Mouse (Mus musculus) liver, postnatal 0 days (tissue): ENCODE results near the gene Rtbdn. TPM values are rescaled to one million over a fixed set of nuclear protein-coding genes. Genes with fewer than 3 reads are reported as not detected.
A peak's percentile ranks its signal among the peaks of the same experiment; 100 is the strongest.

Experiments
- ATAC-seq: fragments of 200-750 bp; cut with Nextera tagmentation; 2 replicates; pipeline ENCODE4 v1.8.0; 2017; ENCODE audit warnings: mild to moderate bottlenecking, moderate library complexity
- DNase-seq: peaks from one replicate; pipeline ENCODE4 v3.0.0-alpha.2; 2016
- H3K27ac ChIP-seq: fragments of 300-500 bp; sonication (generic); 2 replicates; pipeline ENCODE4 v1.5.1; 2014; ENCODE audit warnings: antibody characterized with exemption, moderate library complexity, mild to moderate bottlenecking, low read depth
- H3K27me3 ChIP-seq: fragments of 300-500 bp; sonication (generic); 2 replicates; pipeline ENCODE4 v1.6.1; 2014; ENCODE audit warnings: low read length, control low read depth, mixed read lengths; ENCODE audit not compliant: insufficient read depth
- H3K36me3 ChIP-seq: fragments of 300-500 bp; sonication (generic); replicated peaks from 2 replicates; pipeline ENCODE4 v1.6.1; 2014; ENCODE audit warnings: mild to moderate bottlenecking, control low read depth, low read length, moderate library complexity, mixed read lengths; ENCODE audit not compliant: insufficient read depth
- H3K4me1 ChIP-seq: fragments of 300-500 bp; sonication (generic); 2 replicates; pipeline ENCODE4 v1.6.1; 2014; ENCODE audit warnings: antibody characterized with exemption, mild to moderate bottlenecking, control low read depth; ENCODE audit not compliant: insufficient read depth
- H3K4me2 ChIP-seq: fragments of 300-500 bp; sonication (generic); 2 replicates; pipeline ENCODE4 v1.6.1; 2014; ENCODE audit warnings: low read depth, mild to moderate bottlenecking, low read length, moderate library complexity, mixed read lengths
- H3K4me3 ChIP-seq: fragments of 300-500 bp; sonication (generic); 2 replicates; pipeline ENCODE4 v1.5.1; 2014; ENCODE audit warnings: low read depth, low read length
- H3K9ac ChIP-seq: fragments of 300-500 bp; sonication (generic); replicated peaks from 2 replicates; pipeline ENCODE4 v1.6.1; 2014; ENCODE audit warnings: mild to moderate bottlenecking, moderate library complexity
- H3K9me3 ChIP-seq: fragments of 300-500 bp; sonication (generic); 2 replicates; pipeline ENCODE4 v1.6.1; 2016; ENCODE audit warnings: mild to moderate bottlenecking, control low read depth, low read length, mixed read lengths
- CTCF ChIP-seq: sonication (generic); IDR thresholded peaks from 2 replicates; pipeline ENCODE4 v1.5.1; 2016; ENCODE audit warnings: antibody characterized with exemption, low read depth
- EP300 ChIP-seq: IDR thresholded peaks from 2 replicates; pipeline ENCODE4 v1.6.1; 2016; ENCODE audit warnings: antibody characterized with exemption, low read depth, mild to moderate bottlenecking
- WGBS: fragments of 180-500 bp; shearing (Covaris S2); extraction: QIAGEN DNeasy Blood & Tissue Kit; methylation state at CpG from one replicate; pipeline ENCODE4 v1.1.7; 2014; ENCODE audit not compliant: insufficient replicate concordance; 5-methylcytosine and 5-hydroxymethylcytosine counted together
- polyA plus RNA-seq: library from polyadenylated mRNA; unstranded; fragments of >200 nt; fragmentation: Nextera tagmentation; extraction: Ambion mirVana; gene quantifications from 2 replicates; pipeline ENCODE4 v1.2.1, GENCODE M21; 2015

Rtbdn gene
- polyA plus RNA-seq, 1 experiment from 2014 or later = not detected

GRCm38 (mm10) chr8:84978248-84978940 is 31.6 kb downstream of the Rtbdn start, which contains the start of gene Junb:
Gene Junb (minus strand): TSS chr8:84978718.
- ATAC-seq (peak; percentile 40), DNase-seq (peak; percentile 92)
- peak within 1 kb of the TSS; percentile 70 for H3K4me3 ChIP-seq
- WGBS = under 1% methylated on average over 61 of the region's 63 CpGs
- H3K9me3 ChIP-seq = no peaks in the 10 kb centered on the region
- peak within 1 kb of the TSS; percentile 96 for H3K4me2 ChIP-seq
- H3K4me1 ChIP-seq = peaks cover 75% of the 10 kb centered on the region
- no peaks in the 10 kb centered on the region for H3K27me3 ChIP-seq
- H3K9ac ChIP-seq = peak within 1 kb of the TSS; percentile 93
- H3K36me3 ChIP-seq = peaks cover 16% of the 10 kb centered on the region
- H3K27ac ChIP-seq = peak within 1 kb of the TSS; percentile 98
- TF ChIP-seq EP300 (peak; percentile 86), CTCF (no peak)

DNA sequence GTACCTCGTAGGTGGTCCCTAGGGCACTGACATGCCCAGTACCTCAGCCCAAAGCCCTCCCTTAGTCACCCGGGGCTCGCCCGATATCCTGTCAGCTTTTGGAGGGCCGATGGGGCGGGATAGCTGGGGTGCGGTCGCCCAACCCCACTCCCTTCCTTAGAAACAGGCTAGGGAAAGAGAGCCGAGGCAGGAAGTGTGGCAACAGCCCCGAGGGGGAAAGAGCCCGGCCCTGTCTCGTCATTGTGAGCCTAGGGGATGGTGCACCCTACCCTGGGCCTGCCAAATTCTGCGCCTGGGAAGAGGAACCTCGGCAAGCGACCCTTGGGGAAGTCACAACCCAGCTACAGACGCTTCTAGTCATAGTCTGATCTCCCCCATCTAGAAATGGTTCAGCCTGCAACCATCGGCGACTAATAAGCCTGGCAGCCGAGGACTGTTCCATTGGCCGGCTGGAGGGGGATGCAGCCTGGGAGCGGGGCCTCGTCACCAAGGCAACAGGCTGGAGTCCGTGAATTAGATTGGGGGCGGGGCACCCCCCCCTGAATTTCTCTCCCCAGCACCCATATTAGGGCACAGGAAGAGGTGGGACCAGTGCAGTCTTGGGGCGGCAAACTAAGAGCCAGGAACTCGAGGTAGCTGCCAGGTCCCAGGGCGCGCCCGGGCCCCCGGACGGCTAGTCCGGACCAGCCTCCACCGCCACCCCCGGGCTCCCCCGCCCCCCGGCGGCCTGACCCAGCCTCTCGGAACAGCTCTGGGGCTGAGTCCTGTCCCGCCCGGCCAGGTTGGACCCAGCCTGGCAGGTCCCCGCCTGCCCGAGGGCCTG is 33.0 kb downstream of the Rtbdn start:
- Histone ChIP-seq H3K9ac (peak overlapping the region; percentile 68), H3K4me1 (peaks cover 74% of the 10 kb centered on the region), H3K27ac (peak overlapping the region; percentile 98), H3K4me3 (peak overlapping the region; percentile 70), H3K27me3 (no peaks in the 10 kb centered on the region), H3K36me3 (peaks cover 3% of the 10 kb centered on the region; the same call in 1 of the 2 replicates), H3K9me3 (no peaks in the 10 kb centered on the region), H3K4me2 (peak overlapping the region; percentile 96)
- DNase-seq (peak; percentile 93), ATAC-seq (peak; percentile 48)
- TF ChIP-seq CTCF (no peak), EP300 (peak; percentile 31; the same call in 1 of the 2 replicates)
- 2% methylated on average over 41 of the region's 42 CpGs for WGBS

GRCm38 (mm10) chr8:84980622-84981358 is 34.0 kb downstream of the Rtbdn start:
- H3K27ac ChIP-seq = peak overlapping the region; percentile 98
- peak overlapping the region; percentile 68 for H3K9ac ChIP-seq
- TF ChIP-seq CTCF (no peak), EP300 (0 out of 2 replicates have a peak, but pooled peaks have one; percentile 10)
- no peaks in the 10 kb centered on the region for H3K36me3 ChIP-seq
- DNase-seq (peak; percentile 64), ATAC-seq (no peak)
- no peaks in the 10 kb centered on the region for H3K27me3 ChIP-seq
- peaks cover 74% of the 10 kb centered on the region for H3K4me1 ChIP-seq
- no peaks in the 10 kb centered on the region for H3K9me3 ChIP-seq
- H3K4me2 ChIP-seq = peak overlapping the region; percentile 96
- 35% methylated on average over 11 of the region's 11 CpGs for WGBS
- peak overlapping the region; percentile 70; the same call in 1 of the 2 replicates for H3K4me3 ChIP-seq

- Histone ChIP-seq H3K9ac (no peak overlapping the region; the same call in 1 of the 2 replicates), H3K36me3 (no peaks in the 10 kb centered on the region), H3K4me2 (no peak overlapping the region), H3K9me3 (no peaks in the 10 kb centered on the region), H3K4me1 (peaks cover 80% of the 10 kb centered on the region), H3K27ac (peak overlapping the region; percentile 98), H3K27me3 (no peaks in the 10 kb centered on the region), H3K4me3 (no peak overlapping the region)
- ATAC-seq (no peak), DNase-seq (no peak)
- TF ChIP-seq CTCF (no peak), EP300 (no peak)
- 61% methylated on average over 15 of the region's 15 CpGs for WGBS
Observed at GRCm38 (mm10) chr8:84981644-84982498, 35.1 kb downstream of the Rtbdn start.

- H3K36me3 ChIP-seq = no peaks in the 10 kb centered on the region
- ATAC-seq (no peak), DNase-seq (peak; percentile 41)
- H3K4me3 ChIP-seq = no peak overlapping the region
- no peaks in the 10 kb centered on the region for H3K27me3 ChIP-seq
- H3K9ac ChIP-seq = no peak overlapping the region; the same call in 1 of the 2 replicates
- H3K27ac ChIP-seq = peak overlapping the region; percentile 98
- 19% methylated on average over 3 of the region's 3 CpGs for WGBS
- peaks cover 83% of the 10 kb centered on the region for H3K4me1 ChIP-seq
- H3K4me2 ChIP-seq = no peak overlapping the region
- no peaks in the 10 kb centered on the region for H3K9me3 ChIP-seq
- TF ChIP-seq CTCF = no peak
- no peak for TF ChIP-seq EP300
Observed at GRCm38 (mm10) chr8:84982499-84983011, 35.8 kb downstream of the Rtbdn start.
